Mouse (Mus musculus) spleen, adult 2 months (tissue): ENCODE results near the gene Tmem88.

Experiments used
- CTCF ChIP-seq: fragments of 200-500 bp; IDR thresholded peaks from 2 replicates; pipeline ENCODE4 v1.5.1; 2011; ENCODE audit warnings: mild to moderate bottlenecking, inconsistent platforms; ENCODE audit not compliant: insufficient read depth, insufficient read length, insufficient replicate concordance; ENCODE audit errors: extremely low read depth
- POLR2A ChIP-seq: fragments of 200-500 bp; IDR thresholded peaks from 2 replicates; pipeline ENCODE4 v1.6.1; 2011; ENCODE audit warnings: low read depth, low read length, inconsistent platforms

DNA sequence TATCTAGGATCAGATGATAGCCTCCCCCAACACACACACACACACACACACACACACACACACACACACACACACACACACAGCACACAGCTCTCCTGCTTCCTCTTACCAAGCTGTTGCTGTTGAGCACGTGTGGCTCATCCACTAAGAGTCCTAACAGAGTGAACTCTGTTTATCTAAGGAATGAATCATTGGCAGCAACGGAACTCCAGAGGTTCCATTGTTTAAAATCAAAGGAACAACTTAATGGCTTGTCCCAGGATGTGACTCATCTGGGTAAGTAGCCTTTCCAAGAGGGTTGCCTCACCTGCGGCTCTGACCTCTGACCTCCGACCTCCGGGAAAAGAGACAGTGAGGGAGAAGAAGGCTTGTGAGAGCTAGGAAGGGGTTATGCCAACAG lies 45.3 kb upstream of the Tmem88 start:
- TF ChIP-seq POLR2A (no peak), CTCF (no peak)
